Mouse (Mus musculus): ENCODE measurements around the gene Prrc2a. TPM values are rescaled to one million over a fixed set of nuclear protein-coding genes. Genes with fewer than 3 reads are reported as not detected.

Gene Prrc2a
- polyA plus RNA-seq, 1 experiment = 373 TPM

DNA sequence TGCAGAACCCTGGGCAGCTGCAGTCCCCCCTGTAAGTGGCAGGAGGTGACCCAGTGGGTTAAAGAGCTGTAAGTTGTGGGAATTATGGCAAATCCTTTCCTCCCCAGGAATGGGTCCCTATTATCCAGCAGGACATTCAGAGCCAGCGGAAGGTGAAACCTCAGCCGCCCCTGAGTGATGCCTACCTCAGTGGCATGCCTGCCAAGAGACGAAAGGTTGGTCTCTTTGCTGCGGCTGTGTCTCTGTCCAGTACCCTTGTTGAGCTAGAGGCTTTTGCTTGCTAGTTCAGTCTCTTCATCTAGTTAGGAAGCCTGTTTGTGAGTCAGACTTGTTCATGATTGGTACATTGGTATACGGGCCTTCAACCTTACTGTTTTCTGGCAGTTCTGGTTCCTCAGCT, 18.6 kb downstream of the Prrc2a start:
- WGBS = 74% methylated on average over 5 of the region's 5 CpGs
- no peak overlapping the region for H3K4me3 ChIP-seq (replicated peaks; ENCODE audit: extremely low read depth, low read depth, low read length)
- TF ChIP-seq CTCF (IDR thresholded peaks at IDR 0.05; ENCODE audit: insufficient read depth, low read length) = no peak
- TF ChIP-seq POLR2A (IDR thresholded peaks at IDR 0.05; ENCODE audit: borderline replicate concordance, extremely low read depth, low read depth, low read length) = no peak

DNA sequence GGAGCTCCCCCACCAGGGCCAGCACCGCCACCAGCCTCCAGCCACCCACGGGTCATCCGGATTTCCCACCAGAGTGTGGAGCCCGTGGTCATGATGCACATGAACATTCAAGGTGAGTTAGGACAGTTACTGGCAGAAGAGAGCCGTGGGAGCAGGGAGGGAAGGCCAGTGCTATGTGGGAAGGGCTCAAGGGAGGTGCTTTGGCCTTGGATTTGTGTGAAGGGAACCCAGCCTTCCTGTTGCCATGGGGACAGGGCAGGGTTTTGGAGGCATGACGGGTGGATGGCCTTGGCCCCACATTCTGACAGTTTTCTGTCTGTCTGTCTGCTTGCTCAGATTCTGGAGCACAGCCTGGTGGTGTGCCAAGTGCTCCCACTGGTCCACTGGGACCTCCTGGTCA, 22.7 kb downstream of the Prrc2a start:
- DNase-seq = no peak
- TF ChIP-seq POLR2A (IDR thresholded peaks at IDR 0.05; ENCODE audit: borderline replicate concordance, extremely low read depth, low read depth, low read length) = no peak
- TF ChIP-seq CTCF (IDR thresholded peaks at IDR 0.05; ENCODE audit: insufficient read depth, low read length) = no peak

More for the DNA sequence above, 18.6 kb downstream of the Prrc2a start:
- H3K4me1 ChIP-seq (ENCODE audit: control insufficient read depth, insufficient read depth, low read length) = no peaks in the 10 kb centered on the region
- DNase-seq = no peak

DNA sequence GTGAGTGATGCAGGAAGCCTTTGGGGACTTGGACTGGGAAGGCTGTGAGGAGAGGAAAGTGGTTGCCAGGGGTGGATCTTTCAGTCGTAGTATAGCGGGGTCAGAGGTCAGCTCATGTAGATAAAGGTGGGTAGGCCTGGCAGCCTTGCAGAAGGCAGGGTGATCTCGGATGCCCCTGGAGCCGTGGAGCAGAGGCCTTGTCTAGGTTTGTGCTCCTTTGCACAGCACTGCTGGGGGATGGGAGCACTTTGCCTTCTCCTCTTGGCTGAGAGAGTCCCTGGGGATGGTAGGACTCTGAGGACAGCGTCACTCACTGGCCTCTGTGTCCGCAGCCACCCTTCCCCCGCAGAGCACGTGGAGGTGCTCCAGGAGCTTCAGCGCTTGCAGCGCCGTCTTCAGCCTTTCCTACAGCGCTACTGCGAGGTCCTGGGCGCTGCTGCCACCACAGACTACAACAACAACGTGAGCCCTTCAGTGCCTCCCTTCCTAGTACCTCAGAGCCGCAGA, 24.2 kb downstream of the Prrc2a start:
- TF ChIP-seq CTCF (IDR thresholded peaks at IDR 0.05; ENCODE audit: insufficient read depth, low read length) (no peak), POLR2A (IDR thresholded peaks at IDR 0.05; ENCODE audit: borderline replicate concordance, extremely low read depth, low read depth, low read length) (no peak)
- no peak overlapping the region for H3K4me3 ChIP-seq (replicated peaks; ENCODE audit: extremely low read depth, low read depth, low read length)
- WGBS = 72% methylated on average over 16 of the region's 16 CpGs
- DNase-seq = no peak
- peaks cover 11% of the 10 kb centered on the region for H3K4me1 ChIP-seq (ENCODE audit: control insufficient read depth, insufficient read depth, low read length)

More for the DNA sequence above, 22.7 kb downstream of the Prrc2a start:
- Histone ChIP-seq H3K4me1 (ENCODE audit: control insufficient read depth, insufficient read depth, low read length) (peaks cover 4% of the 10 kb centered on the region; the same call in 1 of the 2 replicates), H3K4me3 (replicated peaks; ENCODE audit: extremely low read depth, low read depth, low read length) (no peak overlapping the region)
- 87% methylated on average over 6 of the region's 6 CpGs for WGBS

DNA sequence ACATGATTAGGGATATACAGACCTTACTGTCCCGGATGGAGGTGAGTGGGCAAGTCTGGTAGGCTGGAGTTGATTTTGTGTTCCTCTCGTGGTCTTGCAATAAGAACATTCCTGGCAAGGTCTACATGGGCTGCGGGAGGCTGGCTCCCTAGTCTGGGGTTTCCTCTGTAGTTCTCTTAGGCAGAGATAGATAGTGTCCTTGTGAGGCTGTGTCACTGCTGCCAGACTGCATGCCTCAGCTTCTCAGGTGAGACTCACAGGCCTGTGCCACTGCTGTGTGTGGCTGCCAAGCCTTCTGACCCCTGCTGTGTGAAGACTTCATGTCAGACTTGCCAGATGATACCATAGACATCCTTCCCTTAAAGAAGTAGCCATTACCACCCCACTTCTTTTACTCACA, 25.4 kb downstream of the Prrc2a start:
- DNase-seq = no peak
- WGBS = 79% methylated on average over 3 of the region's 3 CpGs
- TF ChIP-seq POLR2A (IDR thresholded peaks at IDR 0.05; ENCODE audit: borderline replicate concordance, extremely low read depth, low read depth, low read length) (no peak), CTCF (IDR thresholded peaks at IDR 0.05; ENCODE audit: insufficient read depth, low read length) (no peak)

DNA sequence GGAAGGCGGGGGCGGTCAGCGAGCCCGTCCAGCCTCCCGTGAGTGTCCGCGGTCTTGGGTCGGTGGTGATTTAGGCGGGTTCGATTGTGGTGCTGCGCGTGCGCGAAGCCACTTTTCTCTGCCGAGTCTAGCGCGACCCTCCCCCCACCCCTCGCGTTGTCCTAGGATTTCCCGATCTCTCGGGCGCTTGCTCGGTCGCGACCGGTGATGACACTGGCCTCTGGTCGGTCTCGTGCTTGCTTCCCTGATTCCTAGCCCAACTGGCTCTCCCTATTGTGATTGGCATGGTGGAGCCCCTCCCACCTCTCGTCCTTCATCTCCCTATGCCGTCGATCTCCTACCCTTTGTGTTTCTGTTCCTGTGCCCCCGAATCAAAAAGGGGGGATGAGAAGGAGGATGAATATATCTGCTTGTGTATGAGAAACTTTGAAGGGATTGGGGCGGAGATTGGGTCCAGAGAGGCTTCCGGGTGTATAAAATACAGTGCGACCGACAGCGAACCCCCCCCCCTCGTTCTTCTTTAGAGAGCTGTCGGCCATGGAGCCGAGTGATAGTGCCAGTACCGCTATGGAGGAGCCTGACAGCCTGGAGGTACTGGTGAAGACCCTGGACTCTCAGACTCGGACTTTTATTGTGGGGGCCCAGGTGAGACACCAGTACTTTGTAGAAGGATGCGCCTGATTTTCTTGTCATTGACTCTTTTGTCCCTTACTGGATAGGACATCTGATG, 28.9 kb downstream of the Prrc2a start:
- WGBS = under 1% methylated on average over 43 of the region's 43 CpGs
- peaks cover 11% of the 10 kb centered on the region for H3K4me1 ChIP-seq (ENCODE audit: control insufficient read depth, insufficient read depth, low read length)
- no peak for DNase-seq
- no peak for TF ChIP-seq CTCF (IDR thresholded peaks at IDR 0.05; ENCODE audit: insufficient read depth, low read length)
- TF ChIP-seq POLR2A (IDR thresholded peaks at IDR 0.05; ENCODE audit: borderline replicate concordance, extremely low read depth, low read depth, low read length) = no peak
- peak overlapping the region; percentile 99 for H3K4me3 ChIP-seq (replicated peaks; ENCODE audit: extremely low read depth, low read depth, low read length)

More for the DNA sequence above, 25.4 kb downstream of the Prrc2a start:
- Histone ChIP-seq H3K4me3 (replicated peaks; ENCODE audit: extremely low read depth, low read depth, low read length) (no peak overlapping the region), H3K4me1 (ENCODE audit: control insufficient read depth, insufficient read depth, low read length) (peaks cover 11% of the 10 kb centered on the region)

DNA sequence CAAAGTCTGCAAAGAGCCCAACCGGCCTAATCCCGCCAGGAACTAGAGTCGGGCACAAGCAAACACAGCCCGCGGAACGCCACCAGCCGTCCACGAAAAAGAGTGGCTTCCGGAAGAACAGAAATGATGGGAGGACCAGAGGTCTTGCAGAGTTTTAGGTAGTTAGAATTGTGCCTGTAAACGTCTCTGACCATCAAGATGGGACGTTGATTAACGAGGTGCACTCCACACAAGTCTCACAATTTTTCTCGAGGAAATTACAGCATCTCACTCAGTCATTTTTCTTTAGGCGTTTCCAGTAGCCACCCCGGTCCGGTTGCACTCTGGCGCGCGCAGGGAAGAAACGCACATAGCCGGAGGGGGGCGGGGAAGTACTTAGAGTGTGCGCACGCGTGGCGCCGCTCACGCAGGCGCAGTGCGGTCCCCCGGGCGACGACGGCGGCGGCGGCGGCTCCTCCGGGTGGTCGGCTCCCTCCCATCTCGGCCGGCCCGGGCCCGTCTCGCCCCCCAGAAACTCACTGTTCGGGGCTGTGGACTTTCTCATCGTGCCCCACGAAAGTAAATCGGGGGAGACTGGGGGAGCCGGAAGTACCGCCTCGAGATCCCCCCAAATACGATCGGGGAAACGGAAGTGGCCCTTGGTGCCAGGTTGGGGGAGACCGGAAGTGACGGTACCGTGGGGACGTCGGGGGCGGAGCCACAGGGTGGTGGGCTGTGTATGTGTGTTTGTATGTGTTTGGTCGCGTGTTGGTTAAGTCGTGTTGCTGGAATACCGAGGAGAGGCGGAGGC, 29.7 kb downstream of the Prrc2a start, which contains the start of gene Bag6:
Gene Bag6 (plus strand): TSS at position 378 of the 790 bp plus-strand sequence.
- Histone ChIP-seq H3K4me3 (replicated peaks; ENCODE audit: extremely low read depth, low read depth, low read length) (peak within 1 kb of the TSS; percentile 99), H3K4me1 (ENCODE audit: control insufficient read depth, insufficient read depth, low read length) (peaks cover 7% of the 10 kb centered on the region)
- WGBS = under 1% methylated on average over 66 of the region's 66 CpGs
- TF ChIP-seq CTCF (IDR thresholded peaks at IDR 0.05; ENCODE audit: insufficient read depth, low read length) = no peak
- TF ChIP-seq POLR2A (IDR thresholded peaks at IDR 0.05; ENCODE audit: borderline replicate concordance, extremely low read depth, low read depth, low read length) = peak; percentile 68; the same call in 1 of the 2 replicates
- DNase-seq = peak; percentile 97

DNA sequence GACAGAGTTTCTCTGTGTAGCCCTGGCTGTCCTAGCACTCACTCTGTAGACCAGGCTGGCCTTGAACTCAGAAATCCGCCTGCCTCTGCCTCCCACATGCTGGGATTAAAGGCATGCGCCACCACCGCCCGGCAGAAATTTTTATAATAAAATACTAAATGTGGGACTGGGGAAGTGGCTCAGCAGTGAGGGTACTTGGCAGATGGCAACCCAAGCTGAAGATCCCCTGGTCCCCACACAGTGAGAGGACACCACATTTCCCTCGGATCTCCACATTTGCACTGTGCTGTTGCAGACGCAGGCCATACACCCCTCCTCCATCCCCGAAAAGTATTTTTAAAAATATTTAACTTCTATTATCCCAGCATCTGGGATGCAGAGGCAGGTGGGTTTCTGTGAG, 31.2 kb downstream of the Prrc2a start:
- WGBS = 89% methylated on average over 7 of the region's 7 CpGs
- Histone ChIP-seq H3K4me3 (replicated peaks; ENCODE audit: extremely low read depth, low read depth, low read length) (no peak overlapping the region), H3K4me1 (ENCODE audit: control insufficient read depth, insufficient read depth, low read length) (peaks cover 7% of the 10 kb centered on the region)
- TF ChIP-seq CTCF (IDR thresholded peaks at IDR 0.05; ENCODE audit: insufficient read depth, low read length) = no peak
- no peak for TF ChIP-seq POLR2A (IDR thresholded peaks at IDR 0.05; ENCODE audit: borderline replicate concordance, extremely low read depth, low read depth, low read length)
- DNase-seq = no peak

DNA sequence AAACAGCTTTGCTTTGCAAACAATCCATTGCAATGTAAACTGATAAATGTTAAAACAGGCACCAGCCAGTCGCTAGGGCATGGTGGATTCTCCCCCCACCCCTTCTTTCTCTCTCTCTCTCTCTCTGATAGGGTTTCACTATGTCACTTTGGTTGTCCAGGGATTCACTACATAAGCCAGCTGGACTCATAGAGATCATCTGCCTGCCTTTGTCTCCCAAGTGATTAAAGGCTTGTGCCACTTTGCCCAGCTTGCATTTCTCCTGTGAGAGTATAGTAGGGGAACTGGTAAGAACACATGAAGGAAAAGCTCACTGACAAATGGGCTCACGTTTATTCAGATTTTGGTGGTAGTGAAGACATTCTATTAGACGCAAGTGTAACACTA, 32.5 kb downstream of the Prrc2a start:
- WGBS = 56% methylated on average over 3 of the region's 3 CpGs
- no peak for DNase-seq
- H3K4me1 ChIP-seq (ENCODE audit: control insufficient read depth, insufficient read depth, low read length) = peaks cover 13% of the 10 kb centered on the region

DNA sequence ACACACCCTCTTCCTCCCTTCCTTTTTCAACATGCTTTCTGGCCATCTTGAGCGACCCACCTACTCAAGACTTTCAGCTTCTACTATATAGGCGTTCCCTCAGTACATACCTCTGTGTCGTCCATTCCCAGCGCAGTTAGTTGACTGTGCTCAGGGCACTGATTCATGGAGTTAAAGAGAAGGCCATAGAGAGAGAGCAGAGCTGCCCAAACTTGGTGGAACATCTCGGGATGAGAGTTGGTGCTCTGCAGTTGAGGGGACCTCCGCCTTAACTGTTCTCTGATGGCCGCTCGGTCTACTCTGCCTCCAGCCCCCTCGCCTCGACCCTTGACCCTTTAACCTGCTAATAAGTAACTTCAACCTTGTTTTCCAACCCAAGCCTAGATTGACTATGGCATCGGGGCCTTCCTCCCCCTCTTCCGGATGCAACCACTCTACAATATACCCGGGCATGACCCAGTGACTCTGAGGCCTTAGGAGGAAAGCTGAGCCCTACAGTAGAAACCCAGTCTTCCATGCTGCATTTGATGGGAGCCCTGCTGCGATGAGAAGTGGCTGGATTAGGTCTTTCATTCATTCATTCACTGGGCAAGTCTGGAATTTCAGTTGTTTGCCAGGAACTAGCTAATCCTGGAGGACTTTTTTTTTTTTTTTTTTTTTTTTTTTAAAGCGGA, 33.1 kb downstream of the Prrc2a start, which contains the start of gene Apom:
Gene Apom (minus strand): TSS at position 551 of the 674 bp plus-strand sequence.
- H3K4me1 ChIP-seq (ENCODE audit: control insufficient read depth, insufficient read depth, low read length) = peaks cover 16% of the 10 kb centered on the region
- H3K4me3 ChIP-seq (replicated peaks; ENCODE audit: extremely low read depth, low read depth, low read length) = no peak within 1 kb of the TSS
- WGBS = 78% methylated on average over 15 of the region's 15 CpGs
- TF ChIP-seq POLR2A (IDR thresholded peaks at IDR 0.05; ENCODE audit: borderline replicate concordance, extremely low read depth, low read depth, low read length) = no peak
- no peak for TF ChIP-seq CTCF (IDR thresholded peaks at IDR 0.05; ENCODE audit: insufficient read depth, low read length)
- no peak for DNase-seq

More for the DNA sequence above, 32.5 kb downstream of the Prrc2a start:
- TF ChIP-seq POLR2A (IDR thresholded peaks at IDR 0.05; ENCODE audit: borderline replicate concordance, extremely low read depth, low read depth, low read length) (no peak), CTCF (IDR thresholded peaks at IDR 0.05; ENCODE audit: insufficient read depth, low read length) (no peak)
- no peak overlapping the region for H3K4me3 ChIP-seq (replicated peaks; ENCODE audit: extremely low read depth, low read depth, low read length)
